Mouse (Mus musculus) hindbrain, embryonic 13.5 days (tissue): ENCODE measurements around the gene Gabarap. TPM values are rescaled to one million over a fixed set of nuclear protein-coding genes. Genes with fewer than 3 reads are reported as not detected.

Experiments used
- ATAC-seq: fragments of 200-750 bp; cut with Nextera tagmentation; 2 replicates; pipeline ENCODE4 v1.8.0; 2017; ENCODE audit warnings: moderate TSS enrichment; ENCODE audit not compliant: low FRiP score
- H3K27ac ChIP-seq: fragments of 300-500 bp; sonication (generic); 2 replicates; pipeline ENCODE4 v1.5.1; 2015; ENCODE audit warnings: inconsistent platforms, mild to moderate bottlenecking, moderate library complexity
- H3K27me3 ChIP-seq: fragments of 300-500 bp; sonication (generic); 2 replicates; pipeline ENCODE4 v1.6.1; 2015; ENCODE audit warnings: mild to moderate bottlenecking, inconsistent platforms
- H3K36me3 ChIP-seq: fragments of 300-500 bp; sonication (generic); 2 replicates; pipeline ENCODE4 v1.6.1; 2015; ENCODE audit warnings: mild to moderate bottlenecking, inconsistent platforms
- H3K4me1 ChIP-seq: fragments of 300-500 bp; sonication (generic); replicated peaks from 2 replicates; pipeline ENCODE4 v1.6.1; 2015; ENCODE audit warnings: inconsistent platforms
- H3K4me2 ChIP-seq: fragments of 300-500 bp; sonication (generic); 2 replicates; pipeline ENCODE4 v1.6.1; 2015; ENCODE audit warnings: inconsistent platforms, mild to moderate bottlenecking, moderate library complexity
- H3K4me3 ChIP-seq: fragments of 300-500 bp; sonication (generic); 2 replicates; pipeline ENCODE4 v1.5.1; 2015; ENCODE audit warnings: mild to moderate bottlenecking, inconsistent platforms
- H3K9ac ChIP-seq: fragments of 300-500 bp; sonication (generic); 2 replicates; pipeline ENCODE4 v1.6.1; 2015; ENCODE audit warnings: mild to moderate bottlenecking, inconsistent platforms
- H3K9me3 ChIP-seq: fragments of 300-500 bp; sonication (generic); 2 replicates; pipeline ENCODE4 v1.6.1; 2016; ENCODE audit warnings: inconsistent platforms
- WGBS: fragments of 180-500 bp; shearing (Covaris S2); methylation state at CpG from one replicate; pipeline ENCODE4 v1.1.7; 2015; 5-methylcytosine and 5-hydroxymethylcytosine counted together
- polyA plus RNA-seq: library from polyadenylated mRNA; unstranded; fragments of >200 nt; fragmentation: Nextera tagmentation; extraction: Ambion mirVana; gene quantifications from 2 replicates; pipeline ENCODE4 v1.2.1, GENCODE M21; 2015

Gene Gabarap
- polyA plus RNA-seq, 1 experiment from 2014 or later = 709 TPM

DNA sequence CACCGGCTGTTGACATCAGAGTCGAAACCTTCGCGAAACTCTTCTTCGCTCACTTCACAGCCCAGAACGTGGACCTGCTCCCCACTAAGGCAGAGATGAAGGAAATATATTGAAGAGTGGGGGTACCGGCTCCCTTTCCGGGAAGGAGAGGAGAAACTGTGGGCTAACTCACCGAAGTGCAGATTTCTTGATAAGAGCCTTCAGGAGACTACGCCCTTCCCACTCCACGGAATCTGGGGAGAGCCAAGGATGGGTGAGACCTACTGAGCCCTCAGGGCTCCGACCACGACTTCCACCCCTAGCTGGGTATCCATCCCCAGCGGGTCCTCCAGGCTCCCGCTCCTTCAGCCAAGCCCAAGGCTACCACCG, 11.1 kb upstream of the Gabarap start:
- Histone ChIP-seq H3K9ac (peak overlapping the region; percentile 98), H3K27me3 (no peaks in the 10 kb centered on the region), H3K36me3 (peaks cover 40% of the 10 kb centered on the region), H3K4me1 (peaks cover 33% of the 10 kb centered on the region), H3K27ac (peak overlapping the region; percentile 99), H3K9me3 (no peaks in the 10 kb centered on the region), H3K4me2 (peak overlapping the region; percentile 94), H3K4me3 (peak overlapping the region; percentile 99)
- no peak for ATAC-seq
- WGBS = 3% methylated on average over 16 of the region's 16 CpGs

DNA sequence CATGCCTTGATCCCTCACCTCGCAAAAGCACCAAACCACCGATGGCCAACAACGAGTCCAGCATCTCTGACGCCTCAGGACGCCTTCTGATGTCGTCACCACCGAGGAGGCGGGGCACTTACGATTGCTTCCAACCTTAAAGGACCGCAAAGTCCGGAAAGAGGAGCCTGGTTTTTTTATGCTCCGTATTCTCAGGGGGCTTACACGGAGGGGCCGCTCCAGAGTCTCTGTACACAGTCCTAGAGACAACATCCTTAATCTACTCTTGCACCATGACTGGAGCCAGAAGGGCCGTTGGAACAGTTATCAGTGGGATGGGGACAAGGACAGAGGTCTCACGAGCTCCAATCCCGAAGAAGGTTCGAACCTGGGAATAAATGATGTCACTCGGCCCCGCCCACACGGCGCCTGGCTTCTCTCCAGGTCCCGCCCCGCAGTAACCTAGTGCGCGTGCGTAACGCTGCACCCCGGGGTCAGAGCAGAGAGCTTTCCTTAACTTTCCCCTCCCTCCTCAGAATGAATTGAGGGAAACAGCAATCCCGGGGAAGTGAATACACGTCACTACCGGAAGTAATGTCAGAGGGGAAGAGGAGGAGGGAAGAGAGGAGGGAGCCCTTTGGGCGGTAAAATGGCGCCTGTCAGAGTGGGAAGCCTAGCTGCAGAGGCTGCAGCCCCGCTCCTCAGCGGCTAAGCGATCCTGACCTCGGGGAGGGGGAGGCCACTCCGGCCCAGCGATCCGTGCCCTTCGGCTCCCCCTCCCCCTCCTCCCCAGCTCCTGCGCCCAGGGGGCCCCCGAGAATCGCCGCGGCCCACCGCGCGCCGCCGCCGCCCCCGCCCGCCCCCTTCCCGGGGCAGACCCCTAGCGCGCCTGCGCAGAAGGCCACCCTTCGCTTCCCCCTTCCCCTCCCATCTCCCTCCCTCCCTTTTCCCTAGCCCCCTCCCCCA, 10.5 kb upstream of the Gabarap start:
- Histone ChIP-seq H3K4me3 (peak overlapping the region; percentile 99), H3K9me3 (no peaks in the 10 kb centered on the region), H3K9ac (peak overlapping the region; percentile 98), H3K4me1 (peaks cover 33% of the 10 kb centered on the region), H3K4me2 (peak overlapping the region; percentile 94), H3K27ac (peak overlapping the region; percentile 99), H3K27me3 (no peaks in the 10 kb centered on the region), H3K36me3 (peaks cover 40% of the 10 kb centered on the region)
- peak; percentile 94 for ATAC-seq
- WGBS = under 1% methylated on average over 42 of the region's 60 CpGs

DNA sequence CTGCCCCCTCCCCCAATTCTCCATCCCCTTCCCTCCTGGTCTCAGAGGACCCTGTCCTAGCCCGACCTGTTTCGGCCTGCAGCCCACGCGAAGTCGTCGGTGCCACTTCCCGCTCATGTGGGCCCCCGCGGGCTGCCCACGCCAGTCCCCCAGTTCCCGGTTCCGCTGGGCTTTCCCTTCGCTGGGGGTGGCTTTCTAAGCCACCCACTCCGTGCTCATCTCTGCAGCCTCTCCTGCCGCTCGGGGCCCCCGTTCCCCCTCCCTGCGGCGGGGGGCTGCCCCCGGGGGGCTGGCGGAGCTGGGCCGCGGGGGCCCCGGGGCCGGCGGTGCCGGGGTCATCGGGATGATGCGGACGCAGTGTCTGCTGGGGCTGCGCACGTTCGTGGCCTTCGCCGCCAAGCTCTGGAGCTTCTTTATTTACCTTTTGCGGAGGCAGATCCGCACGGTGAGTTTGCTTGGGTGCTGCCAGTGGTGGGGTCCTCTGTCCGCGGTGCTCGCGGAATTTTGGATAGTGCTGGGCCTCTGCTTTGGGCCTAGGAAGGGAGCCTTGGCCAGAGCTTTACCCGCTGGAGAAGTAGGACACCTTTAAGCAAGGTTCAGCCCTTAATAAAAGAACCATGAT, 9.7 kb upstream of the Gabarap start, which contains the start of gene Ctdnep1:
Gene Ctdnep1 (plus strand): TSS at position 16 of the 622 bp plus-strand sequence.
- H3K27me3 ChIP-seq = no peaks in the 10 kb centered on the region
- ATAC-seq = peak; percentile 60
- peak within 1 kb of the TSS; percentile 98 for H3K9ac ChIP-seq
- peak within 1 kb of the TSS; percentile 99 for H3K27ac ChIP-seq
- H3K4me2 ChIP-seq = peak within 1 kb of the TSS; percentile 94
- peaks cover 33% of the 10 kb centered on the region for H3K4me1 ChIP-seq
- peak within 1 kb of the TSS; percentile 99 for H3K4me3 ChIP-seq
- H3K36me3 ChIP-seq = peaks cover 37% of the 10 kb centered on the region
- WGBS = under 1% methylated on average over 43 of the region's 43 CpGs
- H3K9me3 ChIP-seq = no peaks in the 10 kb centered on the region

DNA sequence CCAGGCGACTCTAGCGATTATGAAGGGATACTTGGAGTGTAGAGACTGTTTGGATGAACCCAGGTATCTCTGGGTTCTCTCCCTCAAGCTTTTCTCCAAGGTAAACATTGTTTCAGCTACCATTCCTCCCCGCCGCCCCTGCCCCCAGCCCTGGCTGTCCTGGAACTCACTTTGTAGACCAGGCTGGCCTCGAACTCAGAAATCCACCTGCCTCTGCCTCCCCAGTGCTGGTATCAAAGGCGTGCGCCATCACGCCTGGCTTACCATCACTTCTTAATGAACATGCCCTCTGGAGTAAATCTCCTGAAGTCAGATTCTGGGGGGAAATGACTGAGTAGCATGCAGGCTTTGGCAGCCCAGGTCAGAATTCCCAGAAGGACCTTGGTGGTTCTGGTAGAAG, 8.7 kb upstream of the Gabarap start, which contains the start of gene Elp5:
Gene Elp5 (minus strand): TSS at position 293 of the 400 bp plus-strand sequence.
- peak within 1 kb of the TSS; percentile 98 for H3K9ac ChIP-seq
- H3K4me3 ChIP-seq = peak within 1 kb of the TSS; percentile 99
- 66% methylated on average over 8 of the region's 8 CpGs for WGBS
- H3K27ac ChIP-seq = peak within 1 kb of the TSS; percentile 99
- H3K4me1 ChIP-seq = peaks cover 33% of the 10 kb centered on the region
- H3K36me3 ChIP-seq = peaks cover 37% of the 10 kb centered on the region
- no peak for ATAC-seq
- H3K27me3 ChIP-seq = no peaks in the 10 kb centered on the region
- H3K4me2 ChIP-seq = peak within 1 kb of the TSS; percentile 94
- no peaks in the 10 kb centered on the region for H3K9me3 ChIP-seq

DNA sequence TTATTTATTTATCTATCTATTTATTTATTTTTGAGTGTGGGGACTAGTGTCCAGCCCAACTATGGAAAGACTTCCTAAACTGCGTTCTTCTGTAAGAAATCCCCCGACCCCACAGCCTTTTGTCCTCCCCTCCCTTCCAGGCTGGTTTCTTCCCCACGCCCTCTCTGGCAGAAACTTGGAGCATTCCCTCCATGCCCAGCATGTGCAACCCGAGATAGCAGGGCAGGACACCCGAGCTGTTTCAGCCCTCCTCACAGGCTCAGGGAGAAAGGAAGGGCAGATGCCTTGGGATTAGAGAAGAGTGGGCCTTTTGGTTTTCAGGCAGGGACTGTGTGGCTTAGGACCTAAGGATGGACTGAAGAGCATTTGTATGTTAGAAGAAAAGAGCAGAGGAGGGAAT, 8.1 kb upstream of the Gabarap start:
- Histone ChIP-seq H3K4me2 (peak overlapping the region; percentile 94), H3K4me1 (peaks cover 33% of the 10 kb centered on the region), H3K27ac (0 out of 2 replicates have a peak overlapping the region, but pooled peaks have one; percentile 9), H3K36me3 (peaks cover 36% of the 10 kb centered on the region), H3K9me3 (no peaks in the 10 kb centered on the region), H3K9ac (peak overlapping the region; percentile 98), H3K4me3 (peak overlapping the region; percentile 99), H3K27me3 (no peaks in the 10 kb centered on the region)
- 35% methylated on average over 5 of the region's 5 CpGs for WGBS
- no peak for ATAC-seq

DNA sequence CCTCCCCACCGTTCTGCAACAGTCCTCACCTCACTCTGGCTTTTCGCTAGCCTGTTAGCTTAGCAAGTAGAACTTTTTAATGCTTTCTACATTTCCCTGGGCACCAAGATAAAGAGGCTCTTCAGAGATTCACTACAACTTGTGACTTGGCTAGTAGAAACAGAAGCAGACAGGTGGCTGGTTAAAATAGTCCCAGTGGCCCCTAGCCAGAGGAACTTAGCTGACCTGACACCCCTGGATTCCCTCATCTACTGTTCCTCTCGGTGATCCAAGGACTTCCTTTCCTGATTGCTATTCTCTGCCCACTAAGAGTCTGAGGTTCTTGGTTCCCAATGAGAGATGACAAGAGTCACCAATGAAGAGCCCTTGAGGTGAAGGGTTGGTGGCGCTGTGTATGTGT, 7.6 kb upstream of the Gabarap start:
- Histone ChIP-seq H3K4me1 (peaks cover 33% of the 10 kb centered on the region), H3K9ac (peak overlapping the region; percentile 98), H3K27ac (no peak overlapping the region), H3K36me3 (peaks cover 41% of the 10 kb centered on the region), H3K9me3 (no peaks in the 10 kb centered on the region), H3K27me3 (no peaks in the 10 kb centered on the region), H3K4me3 (peak overlapping the region; percentile 99), H3K4me2 (peak overlapping the region; percentile 94)
- WGBS = 85% methylated on average over 4 of the region's 4 CpGs
- ATAC-seq = no peak

DNA sequence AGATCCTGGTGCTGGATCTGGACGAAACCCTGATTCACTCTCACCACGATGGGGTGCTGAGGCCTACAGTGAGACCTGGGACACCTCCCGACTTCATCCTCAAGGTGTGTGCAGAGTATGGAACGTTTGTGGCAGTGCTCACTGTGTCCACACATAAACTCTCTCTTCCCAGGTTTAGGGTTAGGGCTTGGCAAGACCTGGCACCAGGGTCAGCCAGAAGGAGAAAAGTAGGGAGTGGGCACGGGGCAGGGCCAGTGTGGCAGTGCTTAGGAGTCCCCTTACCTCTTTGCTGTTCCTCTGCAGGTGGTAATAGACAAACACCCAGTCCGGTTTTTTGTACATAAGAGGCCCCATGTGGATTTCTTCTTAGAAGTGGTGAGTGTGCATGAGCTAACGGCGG, 6.5 kb upstream of the Gabarap start:
- no peak overlapping the region for H3K27ac ChIP-seq
- H3K36me3 ChIP-seq = peaks cover 48% of the 10 kb centered on the region
- 94% methylated on average over 8 of the region's 8 CpGs for WGBS
- no peak overlapping the region for H3K4me2 ChIP-seq
- no peak for ATAC-seq
- H3K4me3 ChIP-seq = no peak overlapping the region
- peaks cover 27% of the 10 kb centered on the region for H3K4me1 ChIP-seq
- H3K27me3 ChIP-seq = no peaks in the 10 kb centered on the region
- H3K9me3 ChIP-seq = no peaks in the 10 kb centered on the region
- H3K9ac ChIP-seq = no peak overlapping the region

DNA sequence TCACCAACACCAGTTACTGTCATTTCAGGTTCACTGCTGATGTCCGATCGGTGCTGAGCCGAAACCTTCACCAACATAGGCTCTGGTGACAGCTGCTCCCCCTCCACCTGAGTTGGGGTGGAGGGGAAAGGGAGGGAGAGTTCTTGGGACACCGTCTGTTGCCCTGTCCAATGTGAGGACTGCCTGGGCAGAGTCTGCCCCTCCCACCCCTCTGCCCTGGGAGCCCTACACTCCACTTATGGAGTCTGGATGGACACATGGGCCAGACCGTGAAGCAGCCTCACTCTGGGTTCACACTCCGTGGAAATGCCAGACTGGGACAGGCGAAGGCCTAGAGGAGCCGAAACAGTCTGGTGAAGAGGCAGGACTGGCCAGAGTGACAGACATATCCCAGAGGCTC, 994 bp upstream of the Gabarap start:
- WGBS = 92% methylated on average over 8 of the region's 8 CpGs
- H3K4me3 ChIP-seq = no peak overlapping the region
- no peak for ATAC-seq
- H3K27me3 ChIP-seq = no peaks in the 10 kb centered on the region
- peak overlapping the region; percentile 94 for H3K27ac ChIP-seq
- no peaks in the 10 kb centered on the region for H3K9me3 ChIP-seq
- H3K4me1 ChIP-seq = peaks cover 24% of the 10 kb centered on the region
- peaks cover 67% of the 10 kb centered on the region for H3K36me3 ChIP-seq
- H3K4me2 ChIP-seq = no peak overlapping the region
- 0 out of 2 replicates have a peak overlapping the region, but pooled peaks have one; percentile 29 for H3K9ac ChIP-seq

DNA sequence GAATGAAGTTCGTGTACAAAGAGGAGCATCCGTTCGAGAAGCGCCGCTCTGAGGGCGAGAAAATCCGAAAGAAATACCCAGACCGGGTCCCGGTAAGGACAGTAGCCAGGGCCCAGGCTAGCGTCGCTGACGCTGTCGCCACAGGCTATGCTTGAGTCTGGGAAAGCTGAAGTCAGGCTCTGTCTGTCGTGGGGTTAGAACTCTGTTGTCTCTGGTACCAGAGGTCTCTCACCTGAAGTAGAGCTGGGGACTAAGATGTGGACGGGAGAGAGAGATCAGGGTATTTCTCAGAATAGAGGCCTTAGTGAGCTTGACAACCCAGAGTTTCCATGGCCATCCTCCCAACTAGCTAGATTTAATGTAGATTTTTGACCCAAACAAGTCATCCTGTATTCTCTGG, 768 bp downstream of the Gabarap start:
- Histone ChIP-seq H3K36me3 (peaks cover 52% of the 10 kb centered on the region), H3K27me3 (no peaks in the 10 kb centered on the region), H3K4me3 (peak overlapping the region; percentile 81), H3K27ac (peak overlapping the region; percentile 94), H3K9ac (peak overlapping the region; percentile 92), H3K4me1 (peaks cover 24% of the 10 kb centered on the region), H3K9me3 (no peaks in the 10 kb centered on the region), H3K4me2 (peak overlapping the region; percentile 78)
- peak; percentile 4 for ATAC-seq
- WGBS = 0% methylated on average over 15 of the region's 15 CpGs

DNA sequence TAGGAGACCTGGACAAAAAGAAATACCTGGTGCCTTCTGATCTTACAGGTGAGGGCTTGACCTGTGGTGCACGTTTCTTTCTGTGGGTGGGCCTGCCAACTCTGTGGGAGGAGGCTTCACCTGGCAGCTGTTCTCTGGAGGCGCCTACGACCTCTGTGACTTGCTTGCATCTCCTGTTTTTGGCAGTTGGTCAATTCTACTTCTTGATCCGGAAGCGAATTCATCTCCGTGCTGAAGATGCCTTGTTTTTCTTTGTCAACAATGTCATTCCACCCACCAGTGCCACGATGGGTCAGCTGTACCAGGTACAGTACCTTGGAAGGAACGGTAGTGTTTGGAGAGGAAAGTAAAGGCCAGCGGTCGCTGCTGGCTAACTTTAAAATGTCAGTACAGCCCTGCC, 1.5 kb downstream of the Gabarap start:
- no peak for ATAC-seq
- Histone ChIP-seq H3K27ac (peak overlapping the region; percentile 69; the same call in 1 of the 2 replicates), H3K9me3 (no peaks in the 10 kb centered on the region), H3K27me3 (no peaks in the 10 kb centered on the region), H3K9ac (peak overlapping the region; percentile 92), H3K4me1 (peaks cover 26% of the 10 kb centered on the region), H3K4me3 (peak overlapping the region; percentile 81), H3K4me2 (peak overlapping the region; percentile 78), H3K36me3 (peaks cover 48% of the 10 kb centered on the region)
- 88% methylated on average over 10 of the region's 10 CpGs for WGBS

DNA sequence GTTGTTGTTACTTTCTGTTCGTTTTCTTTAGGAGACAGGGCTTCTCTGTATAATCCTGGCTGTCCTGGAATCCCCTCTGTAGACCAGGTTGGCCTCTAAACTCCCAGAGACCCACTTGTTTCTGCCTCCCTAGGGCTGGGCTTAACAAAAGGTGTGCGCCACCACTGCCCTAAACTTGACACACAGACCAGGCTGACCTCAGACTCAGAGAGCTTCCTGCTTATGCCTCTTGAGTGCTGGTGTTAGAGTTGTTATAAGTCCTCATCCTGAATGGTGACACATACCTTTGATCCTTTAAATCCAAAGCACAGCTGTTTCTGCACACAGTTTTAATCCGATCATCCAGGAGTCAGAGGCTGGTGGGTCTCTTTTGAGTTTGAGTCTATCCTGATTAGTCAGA, 2.0 kb downstream of the Gabarap start:
- Histone ChIP-seq H3K36me3 (peaks cover 45% of the 10 kb centered on the region), H3K27ac (no peak overlapping the region), H3K4me2 (peak overlapping the region; percentile 78), H3K4me3 (peak overlapping the region; percentile 81), H3K9me3 (no peaks in the 10 kb centered on the region), H3K27me3 (no peaks in the 10 kb centered on the region), H3K9ac (peak overlapping the region; percentile 92), H3K4me1 (peaks cover 31% of the 10 kb centered on the region)
- no peak for ATAC-seq
- WGBS = 95% methylated on average over 3 of the region's 3 CpGs

DNA sequence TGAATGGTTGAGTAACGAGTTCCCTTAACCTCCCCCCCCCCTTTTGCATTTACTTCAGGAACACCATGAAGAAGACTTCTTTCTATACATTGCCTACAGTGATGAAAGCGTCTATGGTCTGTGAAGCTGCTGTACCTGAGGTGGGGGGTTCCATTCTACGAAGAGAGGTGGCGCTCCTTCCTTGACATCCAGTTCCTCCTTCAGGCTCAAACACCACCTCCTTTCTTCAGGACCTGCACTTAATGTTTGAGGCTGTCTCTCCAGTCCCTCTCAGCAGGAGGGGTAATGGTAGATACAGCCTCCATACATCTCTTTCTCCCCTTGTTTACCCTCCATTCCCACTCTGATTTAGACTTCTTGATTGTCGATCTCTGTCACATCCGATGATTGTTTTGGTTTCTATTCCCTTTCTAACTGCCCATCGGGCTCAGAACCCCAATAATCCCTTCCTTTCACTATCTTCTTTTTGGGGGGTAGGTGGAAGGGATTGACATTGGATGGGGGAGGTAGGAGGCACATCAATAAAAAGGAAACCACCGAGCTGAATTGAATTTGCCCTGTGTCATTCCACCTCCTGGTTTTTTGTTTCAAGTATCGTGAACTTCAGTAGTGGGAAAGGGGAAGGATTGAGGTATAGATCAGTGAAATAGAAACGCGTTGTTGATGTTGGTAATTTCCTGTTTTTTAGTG, 3.6 kb downstream of the Gabarap start:
- Histone ChIP-seq H3K4me2 (no peak overlapping the region), H3K27me3 (no peaks in the 10 kb centered on the region), H3K4me3 (no peak overlapping the region), H3K9ac (no peak overlapping the region), H3K4me1 (peaks cover 43% of the 10 kb centered on the region), H3K9me3 (no peaks in the 10 kb centered on the region), H3K36me3 (peaks cover 45% of the 10 kb centered on the region), H3K27ac (no peak overlapping the region)
- no peak for ATAC-seq
- 92% methylated on average over 11 of the region's 11 CpGs for WGBS
